Mouse (Mus musculus) G1E (cell line): ENCODE data around the gene Krtap11-1. TPM values are rescaled to one million over a fixed set of nuclear protein-coding genes. Genes with fewer than 3 reads are reported as not detected.

Source experiments
- ATAC-seq: 2 replicates; pipeline ENCODE4 v1.8.0; 2016; ENCODE audit warnings: mild to moderate bottlenecking; ENCODE audit not compliant: insufficient number of reproducible peaks, poor library complexity, low FRiP score, severe bottlenecking; ENCODE audit errors: extremely low read depth
- DNase-seq: peaks from one replicate; pipeline ENCODE4 v3.0.0; 2012; ENCODE audit warnings: low spot score
- H3K27me3 ChIP-seq: 2 replicates; pipeline ENCODE4 v1.6.1; 2012; ENCODE audit warnings: mild to moderate bottlenecking, low read length, inconsistent platforms; ENCODE audit not compliant: insufficient read depth
- H3K36me3 ChIP-seq: replicated peaks from 2 replicates; pipeline ENCODE3; 2012; ENCODE audit warnings: mild to moderate bottlenecking, inconsistent platforms
- H3K4me1 ChIP-seq: 2 replicates; pipeline ENCODE4 v1.6.1; 2012; ENCODE audit warnings: low read depth, low read length, inconsistent platforms, mixed read lengths; ENCODE audit not compliant: insufficient read depth
- H3K4me3 ChIP-seq: 2 replicates; pipeline ENCODE4 v1.5.1; 2012; ENCODE audit warnings: low read depth, mild to moderate bottlenecking, inconsistent platforms, low read length, moderate library complexity, mixed read lengths
- H3K9me3 ChIP-seq: replicated peaks from 2 replicates; pipeline ENCODE4 v1.6.1; 2012; ENCODE audit warnings: inconsistent platforms
- CTCF ChIP-seq: IDR thresholded peaks from 2 replicates; pipeline ENCODE4 v1.5.1; 2012; ENCODE audit warnings: low read depth, low read length, inconsistent platforms, mixed read lengths
- GATA1 ChIP-seq: IDR thresholded peaks from 2 replicates; pipeline ENCODE4 v1.6.1; 2012; ENCODE audit warnings: borderline replicate concordance, low read length, inconsistent platforms, mixed read lengths
- GATA2 ChIP-seq: IDR thresholded peaks from 2 replicates; pipeline ENCODE4 v1.6.1; 2012; ENCODE audit warnings: low read depth, low read length, inconsistent platforms, borderline replicate concordance
- POLR2AphosphoS5 ChIP-seq: IDR thresholded peaks from 2 replicates; pipeline ENCODE4 v1.6.1; 2012; ENCODE audit warnings: low read depth, low read length, inconsistent platforms; ENCODE audit not compliant: insufficient replicate concordance
- TAL1 ChIP-seq: conservative IDR thresholded peaks from 2 replicates; pipeline ENCODE4 v1.6.1; 2012; ENCODE audit warnings: low read depth, low read length, inconsistent platforms, mixed read lengths
- polyA plus RNA-seq: library from polyadenylated mRNA; stranded (reverse); fragments of >175 nt; gene quantifications from 2 replicates; pipeline ENCODE4 v1.2.3, GENCODE M21; 2012
- total RNA-seq, 2 experiments: library from RNA; stranded (forward) in 1 of 2; stranded (reverse) in 1 of 2; fragments of 200-1000 nt in 1 of 2; fragments of >200 nt in 1 of 2; fragmentation: Nextera tagmentation in 1 of 2; gene quantifications; 2 replicates each; pipeline ENCODE4 v1.2.3; 2014 to 2017

Gene Krtap11-1
- total and polyA plus RNA-seq, 3 experiments = not detected

GRCm38 (mm10) chr16:89538031-89538484 is 32.9 kb downstream of the Krtap11-1 start:
- H3K27me3 ChIP-seq = no peaks in the 10 kb centered on the region
- no peak for TF ChIP-seq POLR2AphosphoS5
- TF ChIP-seq CTCF = no peak
- TF ChIP-seq TAL1 = no peak
- TF ChIP-seq GATA2 = no peak
- TF ChIP-seq GATA1 = no peak
- H3K36me3 ChIP-seq = no peaks in the 10 kb centered on the region
- H3K9me3 ChIP-seq = peaks cover 16% of the 10 kb centered on the region
- no peak overlapping the region for H3K4me3 ChIP-seq
- H3K4me1 ChIP-seq = no peaks in the 10 kb centered on the region
- ATAC-seq (no peak), DNase-seq (no peak)

- no peaks in the 10 kb centered on the region for H3K4me1 ChIP-seq
- no peaks in the 10 kb centered on the region for H3K36me3 ChIP-seq
- no peak overlapping the region for H3K4me3 ChIP-seq
- H3K27me3 ChIP-seq = no peaks in the 10 kb centered on the region
- H3K9me3 ChIP-seq = peaks cover 16% of the 10 kb centered on the region
- DNase-seq (no peak), ATAC-seq (no peak)
- no peak for TF ChIP-seq GATA1
- no peak for TF ChIP-seq POLR2AphosphoS5
- TF ChIP-seq GATA2 = no peak
- no peak for TF ChIP-seq CTCF
- no peak for TF ChIP-seq TAL1
These were observed 33.6 kb downstream of the Krtap11-1 start for GRCm38 (mm10) chr16:89537349-89537748.

DNA sequence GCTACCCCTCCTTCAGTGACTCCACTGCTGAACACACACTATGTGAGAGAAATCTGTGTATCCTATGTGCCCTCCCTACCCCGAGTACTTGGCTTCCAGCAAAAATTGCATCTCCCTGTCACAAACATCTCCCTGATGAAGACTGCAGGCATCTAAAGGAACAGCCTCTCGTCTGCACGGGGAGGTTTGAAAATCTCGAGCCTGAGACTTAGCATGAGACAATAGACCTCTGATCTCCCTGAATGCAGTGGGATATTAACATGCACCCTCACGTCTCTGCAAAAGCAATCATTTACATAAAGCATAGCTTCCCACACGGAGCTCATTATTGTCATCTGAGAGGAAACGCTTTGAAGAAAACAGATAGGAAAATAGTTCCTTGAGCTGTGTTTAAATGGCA is 40.4 kb downstream of the Krtap11-1 start:
- no peak for TF ChIP-seq POLR2AphosphoS5
- no peaks in the 10 kb centered on the region for H3K36me3 ChIP-seq
- DNase-seq (no peak), ATAC-seq (no peak)
- peaks cover 37% of the 10 kb centered on the region for H3K9me3 ChIP-seq
- no peak overlapping the region for H3K4me3 ChIP-seq
- H3K4me1 ChIP-seq = no peaks in the 10 kb centered on the region
- H3K27me3 ChIP-seq = no peaks in the 10 kb centered on the region

DNA sequence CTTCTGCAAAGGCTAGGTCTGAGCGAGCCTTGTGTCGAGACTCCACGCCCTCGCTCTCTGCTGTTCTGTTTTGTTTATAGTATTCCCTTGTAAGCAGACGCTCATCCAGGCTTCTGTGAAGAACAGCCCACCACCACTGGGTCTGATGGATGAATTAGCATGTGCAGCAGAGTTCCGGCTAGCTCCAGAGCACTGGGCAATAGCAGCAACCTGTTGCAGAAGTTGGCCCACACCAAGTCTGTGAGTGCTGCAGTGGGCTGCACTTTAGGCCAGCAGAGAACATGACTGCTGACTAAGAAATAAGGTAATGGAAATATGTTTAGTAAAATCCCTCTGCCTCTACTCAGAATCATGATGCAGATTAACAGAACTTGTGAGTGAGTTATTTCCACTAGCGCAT is 41.1 kb downstream of the Krtap11-1 start:
- Histone ChIP-seq H3K27me3 (no peaks in the 10 kb centered on the region), H3K4me3 (no peak overlapping the region), H3K36me3 (no peaks in the 10 kb centered on the region), H3K9me3 (peaks cover 37% of the 10 kb centered on the region), H3K4me1 (no peaks in the 10 kb centered on the region)
- DNase-seq = no peak
- no peak for TF ChIP-seq TAL1
- no peak for TF ChIP-seq POLR2AphosphoS5
- no peak for TF ChIP-seq CTCF
- no peak for TF ChIP-seq GATA2
- no peak for TF ChIP-seq GATA1
- ATAC-seq = no peak

GRCm38 (mm10) chr16:89528380-89528779 is 42.6 kb downstream of the Krtap11-1 start:
- DNase-seq = no peak
- ATAC-seq = no peak
- no peaks in the 10 kb centered on the region for H3K36me3 ChIP-seq
- TF ChIP-seq GATA1 = no peak
- TF ChIP-seq CTCF = no peak
- no peak for TF ChIP-seq GATA2
- TF ChIP-seq TAL1 = no peak
- no peak for TF ChIP-seq POLR2AphosphoS5
- H3K4me1 ChIP-seq = no peaks in the 10 kb centered on the region
- H3K27me3 ChIP-seq = no peaks in the 10 kb centered on the region
- H3K4me3 ChIP-seq = no peak overlapping the region
- H3K9me3 ChIP-seq = peaks cover 45% of the 10 kb centered on the region

- no peaks in the 10 kb centered on the region for H3K4me1 ChIP-seq
- no peak for TF ChIP-seq GATA2
- no peak for TF ChIP-seq CTCF
- no peak for TF ChIP-seq GATA1
- no peak for TF ChIP-seq TAL1
- TF ChIP-seq POLR2AphosphoS5 = no peak
- H3K27me3 ChIP-seq = no peaks in the 10 kb centered on the region
- no peak overlapping the region for H3K4me3 ChIP-seq
- no peak for DNase-seq
- no peak for ATAC-seq
- peaks cover 37% of the 10 kb centered on the region for H3K9me3 ChIP-seq
- no peaks in the 10 kb centered on the region for H3K36me3 ChIP-seq
These were observed 50.0 kb downstream of the Krtap11-1 start for GRCm38 (mm10) chr16:89520996-89521395.

- no peak for DNase-seq
- Histone ChIP-seq H3K4me1 (no peaks in the 10 kb centered on the region), H3K36me3 (no peaks in the 10 kb centered on the region), H3K9me3 (peaks cover 36% of the 10 kb centered on the region), H3K27me3 (no peaks in the 10 kb centered on the region), H3K4me3 (no peak overlapping the region)
- ATAC-seq = no peak
- TF ChIP-seq GATA2 = no peak
- TF ChIP-seq POLR2AphosphoS5 = no peak
- no peak for TF ChIP-seq CTCF
- no peak for TF ChIP-seq TAL1
These were observed 50.4 kb downstream of the Krtap11-1 start for GRCm38 (mm10) chr16:89520555-89520954.

Other genes starting within 250 kb of the Krtap11-1 start
- not detected in 2 replicates for gene Krtap21-1, start 167.3 kb downstream of the Krtap11-1 start, total RNA-seq (2014; fragmentation: Nextera tagmentation)
- gene Krtap21-1, start 167.3 kb downstream of the Krtap11-1 start, total RNA-seq (2017) = not detected in 2 replicates
- gene Krtap21-1, start 167.3 kb downstream of the Krtap11-1 start, polyA plus RNA-seq = not detected in 2 replicates
- gene Krtap6-2, start 151.1 kb downstream of the Krtap11-1 start, total RNA-seq (2014; fragmentation: Nextera tagmentation) = not detected in 2 replicates
- 0.17 and 0.22 TPM in 2 replicates for gene Krtap6-2, start 151.1 kb downstream of the Krtap11-1 start, total RNA-seq (2017)
- not detected in 2 replicates for gene Krtap6-2, start 151.1 kb downstream of the Krtap11-1 start, polyA plus RNA-seq
- not detected in 2 replicates for gene Krtap8-1, start 83.2 kb downstream of the Krtap11-1 start, total RNA-seq (2014; fragmentation: Nextera tagmentation)
- gene Krtap8-1, start 83.2 kb downstream of the Krtap11-1 start, total RNA-seq (2017) = not detected in 2 replicates
- 0.10 TPM in 1 of 2 replicates, not detected in the other for gene Krtap8-1, start 83.2 kb downstream of the Krtap11-1 start, polyA plus RNA-seq
- not detected in 2 replicates for gene Krtap7-1, start 62.9 kb downstream of the Krtap11-1 start, total RNA-seq (2014; fragmentation: Nextera tagmentation)
- not detected in 2 replicates for gene Krtap7-1, start 62.9 kb downstream of the Krtap11-1 start, total RNA-seq (2017)
- not detected in 2 replicates for gene Krtap7-1, start 62.9 kb downstream of the Krtap11-1 start, polyA plus RNA-seq